Comparison of ENCODE assay signal across 9 mouse cellular contexts in genomic region chrX:21062544-21062890, GRCm38 (mm10). TPM values are rescaled to one million over a fixed set of nuclear protein-coding genes. Genes with fewer than 3 reads are reported as not detected.
DNase-seq lines count a peak whose midpoint lies in the region; ATAC-seq lines count a peak whose summit lies in the region.
"Had no signal": no experiment of that assay in that cellular context is flagged by ENCODE, and none has a peak within 500 bp of the region (broad histone marks: within the 10 kb centered on the region; RNA-seq: fewer than 3 reads in every experiment).

No protein-coding gene starts in this region.

- DNase-seq in cerebellum, adult 9-10 months: peak; percentile 14
- no peak for DNase-seq in cerebellum, adult 9-11 months
- DNase-seq in lung, postnatal 14 days: no peak
- no peak for DNase-seq in retina, embryonic 14.5 days (ENCODE audit: low spot score)

- ATAC-seq in lung, embryonic 16.5 days (ENCODE audit: low read depth): peak; percentile 4; the same call in 1 of the 2 replicates
- no peak for ATAC-seq in liver, embryonic 12.5 days
- no peak for ATAC-seq in stomach, embryonic 16.5 days (ENCODE audit: insufficient read depth, low FRiP score)
- no peak for ATAC-seq in granulocyte monocyte progenitor cell, adult 5-6 weeks (replicated peaks; ENCODE audit: poor library complexity, severe bottlenecking)

- H3K9me3 ChIP-seq in lung, embryonic 16.5 days (ENCODE audit: control insufficient read depth, low read length): no peaks in the 10 kb centered on the region
- H3K9me3 ChIP-seq in liver, embryonic 12.5 days (replicated peaks): no peaks in the 10 kb centered on the region
- H3K9me3 ChIP-seq in stomach, embryonic 16.5 days (replicated peaks; ENCODE audit: control insufficient read depth, low read length): no peaks in the 10 kb centered on the region

- H3K36me3 ChIP-seq in lung, embryonic 16.5 days (ENCODE audit: control insufficient read depth, insufficient read depth, low read length): no peaks in the 10 kb centered on the region
- H3K36me3 ChIP-seq in liver, embryonic 12.5 days: no peaks in the 10 kb centered on the region
- H3K36me3 ChIP-seq in stomach, embryonic 16.5 days (ENCODE audit: control insufficient read depth, insufficient read depth, low read length): no peaks in the 10 kb centered on the region

- H3K9ac ChIP-seq in lung, embryonic 16.5 days (ENCODE audit: low read length): no peak overlapping the region
- no peak overlapping the region for H3K9ac ChIP-seq in liver, embryonic 12.5 days
- peak overlapping the region; percentile 23; the same call in 1 of the 2 replicates for H3K9ac ChIP-seq in stomach, embryonic 16.5 days (ENCODE audit: low read length)

- no peak overlapping the region for H3K27ac ChIP-seq in lung, embryonic 16.5 days (ENCODE audit: low read length)
- no peak overlapping the region for H3K27ac ChIP-seq in liver, embryonic 12.5 days
- no peak overlapping the region for H3K27ac ChIP-seq in stomach, embryonic 16.5 days (ENCODE audit: low read length)

- H3K4me3 ChIP-seq in lung, embryonic 16.5 days (ENCODE audit: low read length): peak overlapping the region; percentile 61
- H3K4me3 ChIP-seq in liver, embryonic 12.5 days: peak overlapping the region; percentile 63
- H3K4me3 ChIP-seq in stomach, embryonic 16.5 days (replicated peaks; ENCODE audit: low read length): peak overlapping the region; percentile 59

- WGBS in lung, embryonic 16.5 days: 74% methylated on average over 3 of the region's 3 CpGs
- 69% methylated on average over 3 of the region's 3 CpGs for WGBS in liver, embryonic 12.5 days (ENCODE audit: insufficient replicate concordance)
- WGBS in stomach, embryonic 16.5 days: 76% methylated on average over 3 of the region's 3 CpGs

- no peaks in the 10 kb centered on the region for H3K4me1 ChIP-seq in lung, embryonic 16.5 days (replicated peaks; ENCODE audit: control insufficient read depth, insufficient read depth, low read length)
- H3K4me1 ChIP-seq in liver, embryonic 12.5 days: no peaks in the 10 kb centered on the region
- H3K4me1 ChIP-seq in stomach, embryonic 16.5 days (ENCODE audit: control insufficient read depth, insufficient read depth, low read length): no peaks in the 10 kb centered on the region

- no peaks in the 10 kb centered on the region for H3K27me3 ChIP-seq in lung, embryonic 16.5 days (ENCODE audit: control insufficient read depth, insufficient read depth, low read depth, low read length)
- no peaks in the 10 kb centered on the region for H3K27me3 ChIP-seq in liver, embryonic 12.5 days (replicated peaks)
- no peaks in the 10 kb centered on the region for H3K27me3 ChIP-seq in stomach, embryonic 16.5 days (ENCODE audit: control insufficient read depth, insufficient read depth, low read length)

- peak overlapping the region; percentile 56 for H3K4me2 ChIP-seq in lung, embryonic 16.5 days (ENCODE audit: low read depth, low read length)
- peak overlapping the region; percentile 62 for H3K4me2 ChIP-seq in liver, embryonic 12.5 days
- peak overlapping the region; percentile 51 for H3K4me2 ChIP-seq in stomach, embryonic 16.5 days (ENCODE audit: low read depth, low read length)

RNA-seq across cellular contexts. Expression of gene Zfp182, which starts 0.4 kb away (rescaled TPM):
- 5.8 and 6.3 TPM in 2 replicates for polyA plus RNA-seq in lung, embryonic 16.5 days (2015; fragmentation: Nextera tagmentation; extraction: Ambion mirVana)
- polyA plus RNA-seq in liver, embryonic 12.5 days (2016; fragmentation: Nextera tagmentation; extraction: Ambion mirVana): 2.4 and 2.6 TPM in 2 replicates
- 5.5 and 6.2 TPM in 2 replicates for polyA plus RNA-seq in stomach, embryonic 16.5 days (2015; fragmentation: Nextera tagmentation; extraction: Ambion mirVana)
- total RNA-seq in granulocyte monocyte progenitor cell, adult 5-6 weeks (2014; fragmentation: Nextera tagmentation): 19.2 and 23.4 TPM in 2 replicates
- 11.0 and 15.4 TPM in 2 replicates for total RNA-seq in granulocyte monocyte progenitor cell, adult 5-6 weeks (2017)

RNA-seq across cellular contexts. Expression of gene Spaca5, which starts 5.7 kb away (rescaled TPM):
- polyA plus RNA-seq in lung, embryonic 16.5 days (2015; fragmentation: Nextera tagmentation; extraction: Ambion mirVana): not detected in 2 replicates
- polyA plus RNA-seq in liver, embryonic 12.5 days (2016; fragmentation: Nextera tagmentation; extraction: Ambion mirVana): not detected in 2 replicates
- not detected in 2 replicates for polyA plus RNA-seq in stomach, embryonic 16.5 days (2015; fragmentation: Nextera tagmentation; extraction: Ambion mirVana)
- total RNA-seq in granulocyte monocyte progenitor cell, adult 5-6 weeks (2014; fragmentation: Nextera tagmentation): not detected in 2 replicates
- total RNA-seq in granulocyte monocyte progenitor cell, adult 5-6 weeks (2017): not detected in 2 replicates
- total RNA-seq: adrenal gland, adult 8-10 months had no signal

RNA-seq across cellular contexts. Expression of gene Zfp300, which starts 26.8 kb away (rescaled TPM):
- 0.85 and 1.3 TPM in 2 replicates for polyA plus RNA-seq in lung, embryonic 16.5 days (2015; fragmentation: Nextera tagmentation; extraction: Ambion mirVana)
- polyA plus RNA-seq in liver, embryonic 12.5 days (2016; fragmentation: Nextera tagmentation; extraction: Ambion mirVana): 0.07 and 0.24 TPM in 2 replicates
- polyA plus RNA-seq in stomach, embryonic 16.5 days (2015; fragmentation: Nextera tagmentation; extraction: Ambion mirVana): 1.3 and 1.5 TPM in 2 replicates
- total RNA-seq in granulocyte monocyte progenitor cell, adult 5-6 weeks (2014; fragmentation: Nextera tagmentation): not detected in 2 replicates
- total RNA-seq in granulocyte monocyte progenitor cell, adult 5-6 weeks (2017): 0.73 and 1.3 TPM in 2 replicates

RNA-seq across cellular contexts. Expression of gene Ssxa1, which starts 53.1 kb away (rescaled TPM):
- not detected in 2 replicates for polyA plus RNA-seq in lung, embryonic 16.5 days (2015; fragmentation: Nextera tagmentation; extraction: Ambion mirVana)
- not detected in 2 replicates for polyA plus RNA-seq in liver, embryonic 12.5 days (2016; fragmentation: Nextera tagmentation; extraction: Ambion mirVana)
- polyA plus RNA-seq in stomach, embryonic 16.5 days (2015; fragmentation: Nextera tagmentation; extraction: Ambion mirVana): not detected in 2 replicates
- total RNA-seq in granulocyte monocyte progenitor cell, adult 5-6 weeks (2014; fragmentation: Nextera tagmentation): not detected in 2 replicates
- total RNA-seq in granulocyte monocyte progenitor cell, adult 5-6 weeks (2017): not detected in 2 replicates
- total RNA-seq: adrenal gland, adult 8-10 months had no signal
